Mouse (Mus musculus) urinary bladder, postnatal 4 days (tissue): Measurements from ENCODE around the gene Actr3.

Experiments
- DNase-seq, 2 experiments: peaks; one replicate each; pipeline ENCODE4 v3.0.0; 2021 to 2022; ENCODE audit warnings: low spot score in 2 of 2

Gene Actr3

DNA sequence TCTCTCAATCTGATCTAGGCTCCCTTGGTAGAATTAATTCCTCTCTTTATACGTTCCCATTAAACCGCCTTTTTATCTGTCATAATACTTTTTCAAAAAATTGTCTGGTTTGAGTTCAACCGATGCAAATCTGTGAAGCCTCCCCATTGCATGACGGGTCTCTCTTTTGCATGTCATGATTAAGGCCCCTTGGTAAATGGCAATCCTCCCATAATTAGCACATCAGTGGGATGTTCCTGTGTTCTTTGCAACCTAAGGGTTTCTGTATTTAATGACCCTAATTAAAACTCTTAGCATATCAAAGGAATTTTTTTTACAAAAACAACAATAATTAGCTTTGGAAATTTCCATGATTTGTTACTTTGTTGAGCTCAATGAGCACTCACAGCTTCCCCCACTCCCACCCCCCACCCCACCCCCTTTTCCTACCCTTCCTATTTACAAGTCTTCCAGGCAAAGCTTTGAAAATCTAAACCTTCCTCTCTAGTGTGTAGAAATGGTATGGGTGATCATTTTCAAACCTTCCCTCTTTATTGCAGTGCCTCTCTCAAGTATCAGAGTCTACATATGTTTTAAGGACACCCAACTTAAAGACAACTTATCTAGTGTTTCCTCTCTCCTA lies 84.0 kb downstream of the Actr3 start:
- DNase-seq, result no peak

DNA sequence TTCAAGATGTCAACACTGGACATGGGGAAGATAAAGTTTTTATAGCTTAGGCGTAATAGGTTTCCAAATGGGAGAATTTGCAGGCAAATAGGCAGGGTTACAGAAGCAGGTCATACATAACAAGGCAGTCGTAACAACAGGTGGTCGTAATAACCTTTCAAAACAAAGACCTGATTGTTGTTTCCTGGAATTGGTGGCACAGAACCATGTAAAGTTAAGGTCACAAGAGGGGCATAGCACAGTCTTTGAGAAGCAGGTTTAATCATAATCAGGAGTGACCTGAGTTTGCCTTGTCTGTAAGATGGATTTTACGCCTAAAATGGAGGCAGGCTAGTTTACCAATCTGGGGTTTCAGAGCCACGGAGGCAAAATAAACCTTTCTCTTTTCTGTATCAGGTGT lies 84.7 kb downstream of the Actr3 start:
- no peak for DNase-seq

DNA sequence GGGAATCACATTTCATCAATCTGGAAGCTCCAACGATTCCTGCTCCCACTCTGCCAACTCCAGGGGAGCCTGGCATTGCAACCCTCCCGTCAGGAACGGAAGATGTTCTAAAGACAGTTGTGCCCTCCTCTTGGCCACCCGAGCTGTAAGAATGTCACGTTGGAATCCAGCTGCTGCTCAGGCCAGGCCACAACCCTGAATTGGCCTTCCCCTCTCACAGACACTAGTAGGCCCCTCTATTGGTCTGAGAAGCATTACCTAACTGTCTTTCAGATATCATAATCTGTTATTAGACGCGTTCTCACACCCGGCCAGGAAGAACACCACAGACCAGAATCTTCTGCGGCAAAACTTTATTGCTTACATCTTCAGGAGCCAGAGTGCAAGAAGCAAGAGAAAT lies 89.7 kb downstream of the Actr3 start:
- no peak for DNase-seq

DNA sequence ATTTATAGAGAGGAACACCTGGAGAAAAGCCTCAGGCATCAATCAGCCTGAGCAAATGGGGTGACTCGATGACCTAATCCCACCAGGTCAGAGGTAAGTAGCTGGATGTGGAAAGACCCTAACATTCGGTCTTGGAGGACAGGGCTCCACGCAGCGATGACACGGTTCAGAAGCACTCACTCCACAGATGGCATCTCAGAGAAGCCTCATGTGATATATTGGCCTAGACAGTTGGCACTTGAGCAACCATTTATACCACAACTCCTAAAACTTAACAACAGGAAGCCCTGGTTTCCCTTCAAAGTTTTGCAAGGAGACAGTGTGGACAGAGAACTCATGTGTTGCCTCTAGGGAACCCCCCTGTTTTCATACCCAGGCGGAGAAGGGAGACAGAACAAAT lies 90.1 kb downstream of the Actr3 start:
- no peak for DNase-seq

DNA sequence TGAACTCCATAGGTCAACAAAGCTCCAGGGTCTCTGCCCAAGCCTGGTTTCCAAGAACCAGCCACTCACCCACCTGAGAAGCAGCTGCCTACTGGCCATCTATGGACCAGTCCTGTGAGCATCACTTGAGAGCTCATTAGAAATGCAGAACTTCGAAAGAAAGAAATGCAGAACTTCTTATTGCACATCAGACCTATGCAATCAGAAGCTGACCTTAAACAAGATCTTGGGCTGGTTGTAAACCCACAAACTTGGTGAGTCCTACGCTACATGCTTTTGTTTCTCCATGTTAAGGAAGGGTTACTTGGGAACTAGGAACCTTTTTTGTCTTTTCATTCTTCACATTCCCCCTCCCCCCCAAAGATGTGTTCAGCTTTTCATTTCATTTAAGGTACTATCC lies 92.4 kb downstream of the Actr3 start:
- DNase-seq, result no peak
